Mouse (Mus musculus): ENCODE measurements around the gene Spdef.

Spdef gene

DNA sequence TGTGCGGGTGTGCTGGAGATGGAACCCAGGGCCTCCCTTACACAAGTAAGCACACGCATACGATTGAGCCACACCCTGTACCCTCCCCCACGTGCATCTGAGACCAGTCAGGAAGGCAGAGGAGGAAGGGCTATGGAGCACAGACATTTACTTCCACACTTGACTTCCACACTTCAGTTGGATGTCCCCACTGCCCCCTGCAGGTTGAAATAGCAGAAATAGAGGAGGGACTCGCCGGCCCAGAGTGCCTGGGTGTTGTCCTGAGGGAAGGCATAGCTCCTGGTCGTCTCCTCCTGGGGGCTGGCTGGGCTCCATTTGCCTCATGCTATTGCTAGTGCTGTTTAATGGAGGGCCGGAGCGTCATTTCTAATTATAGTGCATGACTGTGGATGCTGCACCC, 53.3 kb downstream of the Spdef start:
- no peak for DNase-seq

DNA sequence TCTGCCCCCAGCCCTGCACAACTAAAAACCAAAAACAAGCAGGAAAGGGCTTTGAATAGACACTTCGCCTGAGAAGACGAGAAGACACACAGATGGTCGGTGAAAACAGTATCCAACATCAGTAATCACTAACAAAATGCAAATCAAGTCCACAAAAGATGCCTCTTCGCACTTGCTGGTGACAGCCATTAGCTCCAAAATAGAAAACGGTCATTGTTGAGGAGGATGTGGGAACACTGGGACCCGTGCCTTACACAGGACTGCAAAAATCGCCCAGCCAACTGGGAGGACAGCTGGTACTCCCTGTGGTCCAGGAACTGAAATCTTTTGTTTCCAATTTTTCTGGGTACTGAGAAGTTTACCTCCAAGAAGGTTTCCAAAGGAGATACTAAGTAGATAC, 54.8 kb downstream of the Spdef start:
- no peak for DNase-seq

DNA sequence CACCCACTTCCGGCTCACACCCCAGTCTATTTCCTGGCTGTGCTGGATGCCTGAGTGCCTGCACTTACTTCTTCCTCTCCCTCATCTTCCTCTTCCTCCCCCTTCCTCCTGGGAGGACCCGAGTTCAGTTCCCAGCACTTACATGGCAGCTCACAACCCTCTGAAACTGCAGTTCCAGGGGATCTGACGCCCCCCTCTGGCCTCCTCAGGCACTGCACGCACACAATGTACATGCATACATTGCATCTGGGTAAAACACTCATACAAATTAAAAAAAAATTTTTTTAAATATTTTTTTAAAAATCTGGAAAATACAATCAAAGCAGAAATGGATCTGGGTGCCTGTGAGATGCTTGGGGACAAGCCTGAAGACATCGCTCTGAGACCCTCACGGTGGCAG, 57.0 kb downstream of the Spdef start:
- no peak for DNase-seq
